ENCODE assay signal across 10 mouse cellular contexts in the genomic region with DNA sequence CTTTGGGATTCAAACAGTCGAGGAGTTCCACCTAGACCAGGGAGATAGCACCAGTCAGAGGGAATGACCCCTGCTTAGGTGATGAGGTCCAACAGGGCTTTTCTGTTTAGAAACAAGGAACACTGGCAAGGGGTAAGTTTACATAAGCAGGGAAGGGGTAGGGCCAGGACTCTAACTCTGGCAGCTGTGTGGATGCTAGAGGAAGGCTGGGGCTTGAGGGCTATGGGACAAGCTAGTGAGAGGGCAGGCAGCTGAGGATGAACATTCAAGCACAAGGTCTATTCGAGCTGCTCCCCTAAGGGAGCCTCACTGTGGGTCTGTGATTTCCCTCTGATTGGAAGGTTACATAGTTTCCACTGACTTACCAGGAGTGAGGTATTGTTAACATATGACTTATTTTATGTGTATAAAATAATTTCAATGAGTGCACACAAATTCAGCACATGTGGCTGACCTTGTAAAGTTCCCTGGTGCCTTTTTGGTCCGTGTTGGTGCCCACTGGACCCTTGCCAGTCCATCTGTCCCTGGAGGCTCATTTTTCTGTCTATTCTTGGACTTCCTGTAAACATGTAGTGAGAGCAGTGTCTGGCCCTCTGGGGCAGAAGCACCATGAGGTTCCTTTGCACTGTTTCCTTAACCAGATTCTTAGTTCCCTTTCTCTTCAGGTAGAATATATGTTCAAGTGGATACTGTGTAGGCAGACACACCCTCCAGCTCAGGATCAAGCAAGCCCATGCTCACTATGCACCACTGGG. TPM values are rescaled to one million over a fixed set of nuclear protein-coding genes. Genes with fewer than 3 reads are reported as not detected.
DNase-seq lines count a peak whose midpoint lies in the region; ATAC-seq and TF ChIP-seq lines count a peak whose summit lies in the region.
"Had no signal": no experiment of that assay in that cellular context is flagged by ENCODE, and none has a peak within 500 bp of the region (broad histone marks: within the 10 kb centered on the region; RNA-seq: fewer than 3 reads in every experiment).

No protein-coding gene starts in this region.

- no peak overlapping the region for H3K4me3 ChIP-seq in lung, postnatal 0 days (ENCODE audit: low read depth, low read length)
- H3K4me3 ChIP-seq in myocyte, result no peak overlapping the region
- H3K4me3 ChIP-seq: neural tube, embryonic 12.5 days had no signal

- TF ChIP-seq EP300 in lung, postnatal 0 days (IDR thresholded peaks at IDR 0.05), result no peak

- H3K9me3 ChIP-seq in lung, postnatal 0 days (ENCODE audit: low read length), result no peaks in the 10 kb centered on the region
- H3K9me3 ChIP-seq: neural tube, embryonic 12.5 days had no signal

- no peak overlapping the region for H3K4me2 ChIP-seq in lung, postnatal 0 days (replicated peaks; ENCODE audit: low read depth, low read length)
- H3K4me2 ChIP-seq in myocyte (ENCODE audit: low read depth), result peak overlapping the region; percentile 33
- H3K4me2 ChIP-seq: neural tube, embryonic 12.5 days had no signal

- no peak for TF ChIP-seq CTCF in lung, postnatal 0 days (IDR thresholded peaks at IDR 0.05)

- H3K27ac ChIP-seq in lung, postnatal 0 days (ENCODE audit: low read length), result no peak overlapping the region
- H3K27ac ChIP-seq: neural tube, embryonic 12.5 days had no signal

- peaks cover 29% of the 10 kb centered on the region for H3K79me2 ChIP-seq in myocyte (ENCODE audit: control insufficient read depth, insufficient read depth)

- TF ChIP-seq POLR2A in myocyte (IDR thresholded peaks at IDR 0.05; ENCODE audit: insufficient read length, low read depth), result no peak

- H3K4me1 ChIP-seq in lung, postnatal 0 days (ENCODE audit: insufficient read depth, low read depth, low read length), result peaks cover 22% of the 10 kb centered on the region; the same call in 1 of the 2 replicates

- ATAC-seq in lung, postnatal 0 days, result no peak
- ATAC-seq in megakaryocyte-erythroid progenitor cell, adult 5-6 weeks (replicated peaks; ENCODE audit: low FRiP score, low TSS enrichment, poor library complexity, severe bottlenecking), result no peak

- H3K36me3 ChIP-seq in lung, postnatal 0 days (ENCODE audit: insufficient read depth, low read length), result no peaks in the 10 kb centered on the region
- peaks cover 4% of the 10 kb centered on the region for H3K36me3 ChIP-seq in myocyte (ENCODE audit: control insufficient read depth, insufficient read depth)

- no peaks in the 10 kb centered on the region for H3K27me3 ChIP-seq in lung, postnatal 0 days (replicated peaks; ENCODE audit: insufficient read depth, low read length)
- H3K27me3 ChIP-seq in myocyte (ENCODE audit: control insufficient read depth, insufficient read depth, insufficient read length), result no peaks in the 10 kb centered on the region
- H3K27me3 ChIP-seq: neural tube, embryonic 12.5 days had no signal

- intact Hi-C loops in heart, postnatal 36 days (cut with DNase I), result loop anchor here (10.0 kb wide), 1 partner anchor 1862 kb away; the partner anchor contains the start of gene Xrn2

- H3ac ChIP-seq in myocyte (ENCODE audit: control insufficient read depth, insufficient read length), result no peak overlapping the region

- WGBS in lung, postnatal 0 days, result 15% methylated on average over 3 of the region's 3 CpGs

- no peak overlapping the region for H3K9ac ChIP-seq in lung, postnatal 0 days (replicated peaks; ENCODE audit: low read depth)
- H3K9ac ChIP-seq: neural tube, embryonic 12.5 days had no signal

- peak; percentile 31 to 47 for DNase-seq in lung, adult 18-20 months
- DNase-seq in lung, postnatal 0 days (ENCODE audit: low spot score), result no peak
- DNase-seq in brain, adult 2 months (ENCODE audit: low read depth, low spot score), result peak; percentile 57
- peak; percentile 66 to 68 for DNase-seq in heart, postnatal 36 days
- DNase-seq in thymus, postnatal 4 days, result no peak
- DNase-seq in cerebellum, adult 9-10 months, result no peak

TF ChIP-seq in myocyte, 11 proteins besides CTCF, POLR2A, EP300 and RAD21:
- peak in 2 of 3 experiments; percentile 27 to 40 for TF ChIP-seq MYOD1 (IDR thresholded peaks at IDR 0.05; ENCODE audit: control insufficient read depth in 1 of 3, insufficient read length in 2 of 3, low read depth in 2 of 3)
- TF ChIP-seq E2F4 (IDR thresholded peaks at IDR 0.05; ENCODE audit: insufficient read depth), result no peak

RNA-seq across cellular contexts. Expression of gene Cst3, which starts 1.7 kb away (rescaled TPM):
- 755 and 866 TPM in 2 replicates for polyA plus RNA-seq in lung, postnatal 0 days (2015; fragmentation: Nextera tagmentation; extraction: Ambion mirVana)
- 1,000 to 10,000 TPM; 1,014 to 1,057 TPM for total RNA-seq in heart, postnatal 36 days (2021)
- polyA plus RNA-seq in myocyte (2012; fragmentation: generic; extraction: Trizol), result 646 TPM
- total RNA-seq in megakaryocyte-erythroid progenitor cell, adult 5-6 weeks (2014; fragmentation: Nextera tagmentation), result 63.1 and 74.4 TPM in 2 replicates
- total RNA-seq in megakaryocyte-erythroid progenitor cell, adult 5-6 weeks (2017), result 114 and 133 TPM in 2 replicates

RNA-seq across cellular contexts. Expression of gene 9230104L09Rik, which starts 12.4 kb away (rescaled TPM):
- polyA plus RNA-seq in lung, postnatal 0 days (2015; fragmentation: Nextera tagmentation; extraction: Ambion mirVana), result 0.94 and 1.5 TPM in 2 replicates
- under 1 TPM in 1 of 2 experiments, not detected in 1; 0.70 TPM for total RNA-seq in heart, postnatal 36 days (2021)
- not detected for polyA plus RNA-seq in myocyte (2012; fragmentation: generic; extraction: Trizol)
- total RNA-seq in megakaryocyte-erythroid progenitor cell, adult 5-6 weeks (2014; fragmentation: Nextera tagmentation), result not detected in 2 replicates
- total RNA-seq in megakaryocyte-erythroid progenitor cell, adult 5-6 weeks (2017), result not detected in 2 replicates
- polyA plus RNA-seq: neural tube, embryonic 12.5 days had no signal

RNA-seq across cellular contexts. Expression of gene Cst9, which starts 42.2 kb away (rescaled TPM):
- 1.5 and 2.5 TPM in 2 replicates for polyA plus RNA-seq in lung, postnatal 0 days (2015; fragmentation: Nextera tagmentation; extraction: Ambion mirVana)
- 1 to 10 TPM in 1 of 2 experiments, under 1 TPM in 1; 0.68 to 1.2 TPM for total RNA-seq in heart, postnatal 36 days (2021)
- not detected for polyA plus RNA-seq in myocyte (2012; fragmentation: generic; extraction: Trizol)
- total RNA-seq in megakaryocyte-erythroid progenitor cell, adult 5-6 weeks (2014; fragmentation: Nextera tagmentation), result not detected in 2 replicates
- not detected in 2 replicates for total RNA-seq in megakaryocyte-erythroid progenitor cell, adult 5-6 weeks (2017)
- polyA plus RNA-seq: neural tube, embryonic 12.5 days had no signal

RNA-seq across cellular contexts. Expression of gene Cst13, which starts 57.3 kb away (rescaled TPM):
- not detected in 2 replicates for polyA plus RNA-seq in lung, postnatal 0 days (2015; fragmentation: Nextera tagmentation; extraction: Ambion mirVana)
- total RNA-seq in heart, postnatal 36 days (2021), result not detected
- not detected for polyA plus RNA-seq in myocyte (2012; fragmentation: generic; extraction: Trizol)
- total RNA-seq in megakaryocyte-erythroid progenitor cell, adult 5-6 weeks (2014; fragmentation: Nextera tagmentation), result not detected in 2 replicates
- total RNA-seq in megakaryocyte-erythroid progenitor cell, adult 5-6 weeks (2017), result not detected in 2 replicates
- polyA plus RNA-seq: gonadal fat pad, adult 2 months; neural tube, embryonic 12.5 days had no signal

Comparison
In these comparisons a context has a peak if more than half of its experiments do, and no peak if none do; other contexts are left out.
1. DNase-seq: peak in lung, adult 18-20 months (2 of 2), brain, adult 2 months (single experiment) and heart, postnatal 36 days (2 of 2); none in lung, postnatal 0 days (single experiment), thymus, postnatal 4 days (single experiment) and cerebellum, adult 9-10 months (single experiment).
2. RNA of gene Cst3, which starts 1.7 kb away (total RNA-seq): 1,014 to 1,057 TPM in heart, postnatal 36 days; 63.1 to 133 TPM in megakaryocyte-erythroid progenitor cell, adult 5-6 weeks; every median in the first group is over 4 times any median in the second.